Mouse (Mus musculus) heart, postnatal 0 days (tissue): ENCODE results near the gene Kcnq1. TPM values are rescaled to one million over a fixed set of nuclear protein-coding genes. Genes with fewer than 3 reads are reported as not detected.
A peak's percentile ranks its signal among the peaks of the same experiment; 100 is the strongest.

ENCODE experiments used
- ATAC-seq: fragments of 200-750 bp; cut with Nextera tagmentation; 2 replicates; pipeline ENCODE4 v1.8.0; 2017; ENCODE audit warnings: low read depth, moderate number of reproducible peaks, moderate library complexity; ENCODE audit not compliant: insufficient read depth
- DNase-seq: peaks from one replicate; pipeline ENCODE4 v3.0.0-alpha.2; 2016; ENCODE audit warnings: low spot score
- H3K27ac ChIP-seq: fragments of 300-500 bp; sonication (generic); 2 replicates; pipeline ENCODE4 v1.5.1; 2014; ENCODE audit warnings: low read depth, mild to moderate bottlenecking
- H3K27me3 ChIP-seq: fragments of 300-500 bp; sonication (generic); 2 replicates; pipeline ENCODE4 v1.6.1; 2014; ENCODE audit warnings: low read length, mixed read lengths; ENCODE audit not compliant: control insufficient read depth, insufficient read depth
- H3K36me3 ChIP-seq: fragments of 300-500 bp; sonication (generic); replicated peaks from 2 replicates; pipeline ENCODE4 v1.6.1; 2014; ENCODE audit warnings: low read length, mixed read lengths; ENCODE audit not compliant: control insufficient read depth, insufficient read depth
- H3K4me1 ChIP-seq: fragments of 300-500 bp; sonication (generic); 2 replicates; pipeline ENCODE4 v1.6.1; 2014; ENCODE audit warnings: antibody characterized with exemption; ENCODE audit not compliant: control insufficient read depth, insufficient read depth
- H3K4me2 ChIP-seq: fragments of 300-500 bp; sonication (generic); 2 replicates; pipeline ENCODE4 v1.6.1; 2014; ENCODE audit warnings: low read depth, mild to moderate bottlenecking, low read length, moderate library complexity
- H3K4me3 ChIP-seq: fragments of 300-500 bp; sonication (generic); 2 replicates; pipeline ENCODE4 v1.5.1; 2014; ENCODE audit warnings: low read depth, low read length
- H3K9ac ChIP-seq: fragments of 300-500 bp; sonication (generic); replicated peaks from 2 replicates; pipeline ENCODE4 v1.6.1; 2014; ENCODE audit warnings: low read depth, low read length, mixed read lengths
- H3K9me3 ChIP-seq: fragments of 300-500 bp; sonication (generic); replicated peaks from 2 replicates; pipeline ENCODE4 v1.6.1; 2016; ENCODE audit warnings: low read length; ENCODE audit not compliant: control insufficient read depth
- CTCF ChIP-seq: IDR thresholded peaks from 2 replicates; pipeline ENCODE4 v1.5.1; 2016; ENCODE audit warnings: antibody characterized with exemption, control low read depth, low read depth
- EP300 ChIP-seq: IDR thresholded peaks from 2 replicates; pipeline ENCODE4 v1.6.1; 2016; ENCODE audit warnings: antibody characterized with exemption, low read depth
- WGBS: fragments of 180-500 bp; shearing (Covaris S2); extraction: QIAGEN DNeasy Blood & Tissue Kit; methylation state at CpG from one replicate; pipeline ENCODE4 v1.1.7; 2014; 5-methylcytosine and 5-hydroxymethylcytosine counted together
- polyA plus RNA-seq: library from polyadenylated mRNA; unstranded; fragments of >200 nt; fragmentation: Nextera tagmentation; extraction: Ambion mirVana; gene quantifications from 2 replicates; pipeline ENCODE4 v1.2.1, GENCODE M21; 2015
- total RNA-seq: library from RNA; depleted of rRNA; stranded (reverse); fragments of >200 nt; gene quantifications from 2 replicates; pipeline ENCODE4 v1.2.3, GENCODE M21; 2014; ENCODE audit warnings: low replicate concordance

Kcnq1 gene
- total and polyA plus RNA-seq, 2 experiments from 2014 or later: 37.2 to 75.9 TPM

DNA sequence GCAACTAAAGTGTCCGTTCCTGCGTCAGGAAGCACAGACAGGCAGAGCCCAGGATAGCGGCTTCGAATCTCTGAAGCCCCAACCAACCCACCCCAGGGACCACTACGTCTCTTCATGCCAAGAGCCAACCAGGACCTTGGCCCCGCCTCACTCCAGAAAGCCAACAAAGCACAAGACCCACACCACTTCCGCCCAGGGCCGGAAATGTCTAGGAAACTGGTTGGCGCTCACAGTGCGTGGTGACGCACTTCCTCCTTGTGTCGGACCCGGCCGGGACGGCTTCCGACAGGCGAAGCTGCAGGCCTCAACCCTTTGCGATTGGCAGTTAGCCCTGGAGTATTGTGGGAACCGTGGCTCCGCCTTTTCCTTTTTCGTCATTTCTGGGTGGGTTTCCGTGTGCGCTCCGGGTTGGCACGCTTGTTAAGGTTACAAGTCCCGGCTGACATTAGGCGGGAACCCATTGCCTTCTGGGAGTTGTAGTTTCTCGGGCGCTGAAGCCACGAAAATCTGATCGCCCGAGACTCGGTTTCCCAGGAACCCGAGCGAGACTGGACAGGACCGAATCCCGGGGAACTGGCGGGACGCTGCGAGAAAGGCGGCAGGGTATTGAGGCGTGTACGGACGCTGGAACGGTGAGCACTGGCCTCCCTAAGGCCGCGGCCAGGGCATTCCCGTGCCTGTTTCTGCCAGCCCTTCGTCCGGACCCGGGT, 37.1 kb upstream of the Kcnq1 start, which contains the start of gene Tssc4:
Gene Tssc4 (plus strand): TSS at position 368 of the 710 bp plus-strand sequence.
- DNase-seq (peak; percentile 99), ATAC-seq (peak; percentile 95)
- Histone ChIP-seq H3K9ac (peak within 1 kb of the TSS; percentile 78), H3K4me1 (peaks cover 19% of the 10 kb centered on the region), H3K9me3 (no peaks in the 10 kb centered on the region), H3K36me3 (peaks cover 48% of the 10 kb centered on the region), H3K27ac (peak within 1 kb of the TSS; percentile 98), H3K27me3 (no peaks in the 10 kb centered on the region), H3K4me3 (peak within 1 kb of the TSS; percentile 56), H3K4me2 (peak within 1 kb of the TSS; percentile 82)
- WGBS: 1% methylated on average over 51 of the region's 51 CpGs
- TF ChIP-seq EP300 (peak; percentile 98), CTCF (no peak)

DNA sequence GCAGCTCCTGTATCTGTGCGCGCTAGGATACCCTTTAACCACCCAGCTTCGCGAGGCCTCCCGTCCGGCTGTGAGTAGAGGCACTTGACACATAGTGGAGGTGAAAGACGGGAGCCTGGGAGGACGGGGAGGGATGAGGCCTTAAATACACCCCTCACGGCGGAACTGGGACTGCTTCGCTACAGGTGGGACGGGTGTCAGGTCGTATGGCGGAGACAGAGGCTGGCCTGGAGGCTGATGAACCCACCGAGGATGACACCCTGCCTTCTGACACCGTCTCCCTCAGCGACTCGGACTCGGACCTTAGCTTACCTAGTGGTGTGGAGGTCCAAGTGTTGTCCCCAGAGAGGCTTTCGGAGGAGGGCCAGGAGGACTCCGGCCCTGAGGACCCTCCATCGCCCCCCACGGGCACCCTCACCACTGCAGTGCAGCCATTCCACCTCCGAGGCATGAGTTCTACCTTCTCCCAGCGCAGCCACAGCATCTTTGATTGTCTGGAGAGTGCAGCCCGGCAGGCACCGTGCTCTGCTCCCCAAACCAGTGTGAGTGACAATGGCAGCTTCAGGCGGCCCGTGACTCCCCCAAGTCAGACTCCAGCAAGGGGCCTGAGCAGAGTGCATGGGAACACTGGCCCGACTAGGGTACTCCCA, 36.3 kb upstream of the Kcnq1 start:
- 10% methylated on average over 25 of the region's 30 CpGs for WGBS
- Histone ChIP-seq H3K4me2 (peak overlapping the region; percentile 82), H3K9ac (peak overlapping the region; percentile 78), H3K4me3 (peak overlapping the region; percentile 56), H3K4me1 (peaks cover 19% of the 10 kb centered on the region), H3K36me3 (peaks cover 40% of the 10 kb centered on the region), H3K9me3 (no peaks in the 10 kb centered on the region), H3K27me3 (no peaks in the 10 kb centered on the region), H3K27ac (peak overlapping the region; percentile 98)
- TF ChIP-seq CTCF: no peak
- no peak for TF ChIP-seq EP300
- ATAC-seq (no peak), DNase-seq (no peak)

DNA sequence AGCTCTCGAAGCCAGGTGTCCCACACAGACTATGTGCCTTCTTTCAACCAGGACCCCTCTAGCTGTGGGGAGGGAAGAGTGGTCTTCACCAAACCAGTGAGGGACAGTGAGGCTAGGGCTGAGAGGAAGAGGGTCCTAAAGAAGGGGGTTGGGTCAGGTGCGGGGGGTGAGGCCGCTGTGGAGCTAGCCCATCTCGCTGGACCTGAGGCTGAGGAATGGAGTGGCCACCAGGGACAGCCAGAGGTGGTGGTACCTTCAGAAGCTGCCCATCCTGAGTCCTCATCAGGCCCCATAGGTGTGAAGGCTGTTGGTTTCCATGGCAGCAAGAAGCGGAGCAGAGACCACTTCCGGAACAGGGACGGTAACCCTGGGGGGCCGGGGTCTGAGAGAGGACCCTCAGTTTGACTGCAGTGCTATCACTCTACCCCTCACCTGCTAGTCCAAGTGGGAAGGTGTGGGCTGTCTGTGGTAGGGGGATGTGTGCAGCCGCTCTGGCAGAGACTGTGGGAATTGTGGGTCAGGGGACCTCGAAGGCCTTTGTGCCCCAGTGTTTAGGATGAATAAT, 35.6 kb upstream of the Kcnq1 start:
- TF ChIP-seq EP300 (no peak), CTCF (no peak)
- Histone ChIP-seq H3K4me1 (peaks cover 19% of the 10 kb centered on the region), H3K9me3 (no peaks in the 10 kb centered on the region), H3K4me3 (peak overlapping the region; percentile 56), H3K4me2 (peak overlapping the region; percentile 82), H3K36me3 (peaks cover 33% of the 10 kb centered on the region), H3K9ac (peak overlapping the region; percentile 78), H3K27ac (no peak overlapping the region), H3K27me3 (no peaks in the 10 kb centered on the region)
- DNase-seq (no peak), ATAC-seq (no peak)
- WGBS: 91% methylated on average over 10 of the region's 10 CpGs

DNA sequence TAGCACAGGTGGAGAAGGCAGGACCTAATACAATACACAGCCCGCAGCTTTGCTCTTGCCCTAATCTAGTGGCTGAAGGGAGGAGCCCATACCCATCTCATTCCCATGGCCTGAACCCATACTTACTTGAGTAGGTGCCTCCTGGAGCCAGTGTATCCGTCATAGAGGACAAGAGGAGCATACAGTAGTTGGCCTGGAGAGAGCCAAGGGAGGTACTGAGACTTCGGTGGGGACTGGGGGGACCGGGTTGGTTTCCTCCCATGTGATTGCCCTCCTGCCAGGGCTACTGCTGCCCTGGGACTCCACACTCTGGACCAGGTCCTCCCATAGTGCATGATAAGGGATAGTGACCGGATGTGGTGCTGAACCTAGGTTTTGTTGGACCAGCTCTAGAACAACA, 33.6 kb upstream of the Kcnq1 start:
- H3K9ac ChIP-seq: no peak overlapping the region
- H3K4me2 ChIP-seq: no peak overlapping the region
- no peak overlapping the region for H3K4me3 ChIP-seq
- 83% methylated on average over 5 of the region's 5 CpGs for WGBS
- peaks cover 19% of the 10 kb centered on the region for H3K4me1 ChIP-seq
- TF ChIP-seq CTCF (no peak), EP300 (no peak)
- H3K36me3 ChIP-seq: peaks cover 13% of the 10 kb centered on the region
- DNase-seq (no peak), ATAC-seq (no peak)
- H3K9me3 ChIP-seq: no peaks in the 10 kb centered on the region
- no peak overlapping the region for H3K27ac ChIP-seq
- H3K27me3 ChIP-seq: no peaks in the 10 kb centered on the region

DNA sequence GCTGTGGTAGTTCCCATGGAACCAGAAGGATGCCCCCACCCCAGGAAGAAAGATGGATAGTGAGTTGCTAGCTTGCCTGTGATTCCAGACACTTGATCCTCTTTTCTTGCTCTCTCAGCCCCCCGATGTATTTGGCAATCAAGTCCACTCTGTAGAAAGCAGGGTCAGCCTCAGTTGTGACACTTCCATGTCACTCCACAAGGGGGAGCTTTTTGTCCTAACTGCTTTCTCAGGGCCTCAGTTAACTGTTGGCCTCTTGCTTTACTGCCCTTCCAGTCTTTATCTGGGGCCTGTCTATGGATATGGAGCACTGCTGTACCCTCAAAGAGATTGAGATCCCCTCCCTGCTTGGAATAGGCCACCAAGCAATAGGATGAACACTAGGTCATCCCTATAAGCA, 33.1 kb upstream of the Kcnq1 start:
- ATAC-seq: no peak
- H3K4me2 ChIP-seq: no peak overlapping the region
- peaks cover 8% of the 10 kb centered on the region; the same call in 1 of the 2 replicates for H3K36me3 ChIP-seq
- WGBS: 61% methylated on average over 1 of the region's 1 CpGs
- H3K27ac ChIP-seq: no peak overlapping the region
- no peaks in the 10 kb centered on the region for H3K27me3 ChIP-seq
- H3K4me3 ChIP-seq: no peak overlapping the region
- no peak for TF ChIP-seq EP300
- TF ChIP-seq CTCF: peak; percentile 56
- no peak overlapping the region for H3K9ac ChIP-seq
- no peak for DNase-seq
- no peaks in the 10 kb centered on the region for H3K9me3 ChIP-seq
- H3K4me1 ChIP-seq: peaks cover 17% of the 10 kb centered on the region
